Mouse (Mus musculus): Measurements from ENCODE around the gene Hist1h3g. TPM values are rescaled to one million over a fixed set of nuclear protein-coding genes. Genes with fewer than 3 reads are reported as not detected.
A peak's percentile ranks its signal among the peaks of the same experiment; 100 is the strongest.

Hist1h3g gene
- polyA plus RNA-seq, 1 experiment, result 5.5 TPM

GRCm38 (mm10) chr13:23506351-23506750 is 28.9 kb upstream of the Hist1h3g start:
- Histone ChIP-seq H3K79me2 (ENCODE audit: control insufficient read depth, insufficient read depth) (no peaks in the 10 kb centered on the region), H3K27me3 (ENCODE audit: control insufficient read depth, insufficient read depth, insufficient read length) (no peaks in the 10 kb centered on the region), H3ac (ENCODE audit: control insufficient read depth, insufficient read length, low read depth) (no peak overlapping the region), H3K79me3 (ENCODE audit: low read depth) (no peaks in the 10 kb centered on the region), H3K36me3 (ENCODE audit: control insufficient read depth, insufficient read depth) (no peaks in the 10 kb centered on the region), H3K4me3 (ENCODE audit: insufficient read depth, poor library complexity, severe bottlenecking) (peak overlapping the region; percentile 7)
- no peak for TF ChIP-seq MAX (IDR thresholded peaks at IDR 0.05)
- peak; percentile 7 for TF ChIP-seq CEBPB (IDR thresholded peaks at IDR 0.05; ENCODE audit: low read depth)
- TF ChIP-seq CTCF (IDR thresholded peaks at IDR 0.05; ENCODE audit: control insufficient read depth, insufficient read depth, insufficient read length), result no peak
- no peak for TF ChIP-seq FOSL1 (IDR thresholded peaks at IDR 0.05; ENCODE audit: insufficient read depth, low read length, poor library complexity, severe bottlenecking)
- TF ChIP-seq USF1 (IDR thresholded peaks at IDR 0.05; ENCODE audit: low read depth), result no peak
- TF ChIP-seq MYOD1 (IDR thresholded peaks at IDR 0.05; ENCODE audit: control insufficient read depth, insufficient read length, low read depth), result no peak
- TF ChIP-seq MYOG (IDR thresholded peaks at IDR 0.05; ENCODE audit: control insufficient read depth, extremely low read depth, insufficient read length), result no peak

GRCm38 (mm10) chr13:23506819-23507515 is 28.3 kb upstream of the Hist1h3g start:
- Histone ChIP-seq H3K4me3 (ENCODE audit: insufficient read depth, poor library complexity, severe bottlenecking) (no peak overlapping the region), H3K27me3 (ENCODE audit: control insufficient read depth, insufficient read depth, insufficient read length) (no peaks in the 10 kb centered on the region), H3ac (ENCODE audit: control insufficient read depth, insufficient read length, low read depth) (no peak overlapping the region), H3K79me3 (ENCODE audit: low read depth) (no peaks in the 10 kb centered on the region), H3K79me2 (ENCODE audit: control insufficient read depth, insufficient read depth) (no peaks in the 10 kb centered on the region), H3K36me3 (ENCODE audit: control insufficient read depth, insufficient read depth) (no peaks in the 10 kb centered on the region)
- TF ChIP-seq MAX (IDR thresholded peaks at IDR 0.05) (no peak), CTCF (IDR thresholded peaks at IDR 0.05; ENCODE audit: control insufficient read depth, insufficient read depth, insufficient read length) (no peak), USF1 (IDR thresholded peaks at IDR 0.05; ENCODE audit: low read depth) (no peak), MYOG (IDR thresholded peaks at IDR 0.05; ENCODE audit: control insufficient read depth, extremely low read depth, insufficient read length) (no peak), FOSL1 (IDR thresholded peaks at IDR 0.05; ENCODE audit: insufficient read depth, low read length, poor library complexity, severe bottlenecking) (no peak), CEBPB (IDR thresholded peaks at IDR 0.05; ENCODE audit: low read depth) (no peak), MYOD1 (IDR thresholded peaks at IDR 0.05; ENCODE audit: control insufficient read depth, insufficient read length, low read depth) (no peak)

DNA sequence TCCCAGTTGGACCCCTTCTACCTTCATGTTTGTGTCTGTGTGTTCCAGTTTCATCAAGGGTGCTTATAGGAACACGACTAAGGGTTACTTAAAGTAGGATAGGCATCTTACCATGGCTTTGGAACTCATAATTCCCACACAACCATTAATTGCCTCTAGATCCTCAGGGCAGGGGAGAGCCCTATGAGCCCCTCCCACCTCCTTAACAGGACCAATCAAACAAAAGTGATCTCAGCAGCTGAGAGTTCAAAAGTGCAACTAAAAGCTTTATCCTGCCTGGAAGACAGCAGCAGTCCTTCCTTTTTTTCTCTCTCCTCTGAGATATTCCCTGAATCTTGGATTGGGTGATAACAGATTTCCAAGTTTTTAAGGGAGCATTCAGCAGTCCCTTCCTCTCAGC is 25.1 kb upstream of the Hist1h3g start:
- Histone ChIP-seq H3K36me3 (ENCODE audit: control insufficient read depth, insufficient read depth) (no peaks in the 10 kb centered on the region), H3K79me3 (ENCODE audit: low read depth) (no peaks in the 10 kb centered on the region), H3ac (ENCODE audit: control insufficient read depth, insufficient read length, low read depth) (no peak overlapping the region), H3K79me2 (ENCODE audit: control insufficient read depth, insufficient read depth) (no peaks in the 10 kb centered on the region), H3K27me3 (ENCODE audit: control insufficient read depth, insufficient read depth, insufficient read length) (no peaks in the 10 kb centered on the region), H3K4me3 (ENCODE audit: insufficient read depth, poor library complexity, severe bottlenecking) (no peak overlapping the region)
- TF ChIP-seq CTCF (IDR thresholded peaks at IDR 0.05; ENCODE audit: control insufficient read depth, insufficient read depth, insufficient read length) (no peak), MYOD1 (IDR thresholded peaks at IDR 0.05; ENCODE audit: control insufficient read depth, insufficient read length, low read depth) (no peak), MAX (IDR thresholded peaks at IDR 0.05) (no peak), FOSL1 (IDR thresholded peaks at IDR 0.05; ENCODE audit: insufficient read depth, low read length, poor library complexity, severe bottlenecking) (no peak), CEBPB (IDR thresholded peaks at IDR 0.05; ENCODE audit: low read depth) (no peak), USF1 (IDR thresholded peaks at IDR 0.05; ENCODE audit: low read depth) (no peak), MYOG (IDR thresholded peaks at IDR 0.05; ENCODE audit: control insufficient read depth, extremely low read depth, insufficient read length) (no peak)

DNA sequence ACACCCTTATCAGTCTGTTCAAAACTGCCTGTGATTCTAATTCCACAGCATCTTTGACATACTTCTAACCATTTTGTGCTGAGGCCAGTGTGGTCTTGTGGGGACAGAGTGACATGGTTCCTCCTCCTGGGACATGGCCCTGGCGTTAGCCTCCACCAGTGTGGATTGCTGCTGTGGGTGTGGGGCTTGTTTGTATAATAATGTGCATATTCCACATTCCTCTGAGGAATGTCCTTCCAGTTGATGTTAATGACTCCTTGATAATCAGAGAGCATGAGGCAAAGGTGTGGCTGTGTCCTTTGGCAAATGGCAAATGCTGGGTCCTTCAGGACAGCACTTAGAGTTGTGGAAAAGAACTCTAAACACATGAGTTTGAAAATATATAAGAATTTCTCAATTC is 21.7 kb upstream of the Hist1h3g start:
- H3K36me3 ChIP-seq (ENCODE audit: control insufficient read depth, insufficient read depth), result no peaks in the 10 kb centered on the region
- no peaks in the 10 kb centered on the region for H3K27me3 ChIP-seq (ENCODE audit: control insufficient read depth, insufficient read depth, insufficient read length)

DNA sequence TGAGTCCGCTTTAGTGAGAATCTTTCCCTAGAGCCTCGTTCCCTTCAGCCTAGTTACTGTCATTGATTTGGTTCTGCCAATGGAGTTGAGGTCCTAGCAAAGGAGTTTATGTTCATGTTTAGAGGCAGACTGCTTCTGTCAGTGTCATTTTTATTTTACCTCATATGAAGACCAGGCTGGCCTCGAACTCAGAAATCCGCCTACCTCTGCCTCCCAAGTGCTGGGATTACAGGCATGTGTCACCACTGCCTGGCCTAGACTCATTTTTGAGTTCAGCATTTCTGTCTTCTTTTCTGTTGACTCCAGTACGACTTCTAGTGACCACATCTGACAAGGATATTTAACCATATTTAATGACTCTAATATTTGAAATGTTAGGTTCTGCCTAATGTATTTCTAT is 19.9 kb upstream of the Hist1h3g start:
- H3ac ChIP-seq (ENCODE audit: control insufficient read depth, insufficient read length, low read depth), result no peak overlapping the region
- H3K4me3 ChIP-seq (ENCODE audit: insufficient read depth, poor library complexity, severe bottlenecking), result no peak overlapping the region
- H3K79me3 ChIP-seq (ENCODE audit: low read depth), result no peaks in the 10 kb centered on the region
- no peaks in the 10 kb centered on the region for H3K79me2 ChIP-seq (ENCODE audit: control insufficient read depth, insufficient read depth)
- H3K27me3 ChIP-seq (ENCODE audit: control insufficient read depth, insufficient read depth, insufficient read length), result no peaks in the 10 kb centered on the region
- H3K36me3 ChIP-seq (ENCODE audit: control insufficient read depth, insufficient read depth), result no peaks in the 10 kb centered on the region
- no peak for TF ChIP-seq FOSL1 (IDR thresholded peaks at IDR 0.05; ENCODE audit: insufficient read depth, low read length, poor library complexity, severe bottlenecking)
- TF ChIP-seq CTCF (IDR thresholded peaks at IDR 0.05; ENCODE audit: control insufficient read depth, insufficient read depth, insufficient read length), result no peak
- TF ChIP-seq USF1 (IDR thresholded peaks at IDR 0.05; ENCODE audit: low read depth), result no peak
- TF ChIP-seq MYOG (IDR thresholded peaks at IDR 0.05; ENCODE audit: control insufficient read depth, extremely low read depth, insufficient read length), result no peak
- TF ChIP-seq MAX (IDR thresholded peaks at IDR 0.05), result no peak

More for the DNA sequence above, 21.7 kb upstream of the Hist1h3g start:
- Histone ChIP-seq H3ac (ENCODE audit: control insufficient read depth, insufficient read length, low read depth) (no peak overlapping the region), H3K79me3 (ENCODE audit: low read depth) (no peaks in the 10 kb centered on the region), H3K79me2 (ENCODE audit: control insufficient read depth, insufficient read depth) (no peaks in the 10 kb centered on the region), H3K4me3 (ENCODE audit: insufficient read depth, poor library complexity, severe bottlenecking) (no peak overlapping the region)
- TF ChIP-seq MAX (IDR thresholded peaks at IDR 0.05), result no peak
- TF ChIP-seq USF1 (IDR thresholded peaks at IDR 0.05; ENCODE audit: low read depth), result no peak
- TF ChIP-seq CTCF (IDR thresholded peaks at IDR 0.05; ENCODE audit: control insufficient read depth, insufficient read depth, insufficient read length), result no peak
- TF ChIP-seq MYOG (IDR thresholded peaks at IDR 0.05; ENCODE audit: control insufficient read depth, extremely low read depth, insufficient read length), result no peak
- no peak for TF ChIP-seq MYOD1 (IDR thresholded peaks at IDR 0.05; ENCODE audit: control insufficient read depth, insufficient read length, low read depth)
- TF ChIP-seq FOSL1 (IDR thresholded peaks at IDR 0.05; ENCODE audit: insufficient read depth, low read length, poor library complexity, severe bottlenecking), result no peak
- no peak for TF ChIP-seq CEBPB (IDR thresholded peaks at IDR 0.05; ENCODE audit: low read depth)

Data from C2C12 (cell line).